Mouse (Mus musculus): Measurements from ENCODE around the gene Armc2. TPM values are rescaled to one million over a fixed set of nuclear protein-coding genes. Genes with fewer than 3 reads are reported as not detected.

Gene Armc2
- polyA plus RNA-seq, 1 experiment from 2014 or later = 0.82 TPM

DNA sequence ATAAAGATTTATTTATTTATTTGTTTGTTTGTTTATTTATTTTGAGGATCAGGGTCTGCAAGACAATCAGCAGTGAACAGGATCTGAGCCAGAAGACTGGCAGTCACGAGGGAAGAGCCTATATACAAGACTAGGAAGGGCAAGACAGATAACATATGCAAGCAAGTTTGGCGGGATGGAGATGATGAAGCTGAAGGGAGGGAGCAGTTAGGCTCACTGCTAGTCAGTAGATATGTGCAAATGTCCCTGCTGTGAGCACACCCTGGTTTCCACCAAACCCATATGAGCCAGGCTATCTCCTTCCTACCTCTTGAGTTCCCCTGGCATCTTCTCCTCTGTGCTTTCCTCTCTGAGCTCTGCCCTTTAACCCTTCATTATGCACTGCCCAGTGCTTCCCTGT is 146.7 kb downstream of the Armc2 start:
- Histone ChIP-seq H3K27ac (ENCODE audit: low read depth, low read length) (no peak overlapping the region), H3K36me3 (ENCODE audit: control insufficient read depth, insufficient read depth, low read length) (no peaks in the 10 kb centered on the region), H3K9me3 (replicated peaks; ENCODE audit: control insufficient read depth, low read length) (no peaks in the 10 kb centered on the region), H3K4me3 (ENCODE audit: low read depth, low read length) (no peak overlapping the region), H3K4me2 (no peak overlapping the region), H3K4me1 (ENCODE audit: control insufficient read depth, insufficient read depth, low read length) (peaks cover 4% of the 10 kb centered on the region), H3K9ac (ENCODE audit: low read depth, low read length) (no peak overlapping the region), H3K27me3 (ENCODE audit: control insufficient read depth, insufficient read depth, low read length) (no peaks in the 10 kb centered on the region)
- no peak for ATAC-seq (replicated peaks; ENCODE audit: insufficient number of reproducible peaks, low FRiP score, low TSS enrichment)
- WGBS (ENCODE audit: insufficient replicate concordance) = 44% methylated on average over 2 of the region's 2 CpGs

DNA sequence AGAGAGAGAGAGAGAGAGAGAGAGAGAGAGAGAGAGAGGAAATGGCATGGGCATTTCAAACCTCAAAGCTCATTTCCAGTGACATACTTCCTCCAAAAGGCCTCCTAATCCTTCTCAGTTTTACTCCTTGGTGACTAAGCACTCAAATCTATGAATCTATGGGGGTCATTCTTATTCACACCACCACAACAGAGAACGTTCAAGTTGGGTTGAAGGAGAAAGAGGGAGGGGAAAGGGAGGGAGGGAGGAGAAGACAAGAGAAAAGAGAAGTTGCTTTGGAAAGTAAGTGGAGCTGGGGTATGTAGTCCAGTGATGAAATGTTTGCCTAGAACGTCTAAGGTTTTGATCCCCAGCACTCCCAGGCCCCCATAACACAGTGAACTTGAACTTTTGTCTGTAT is 148.1 kb downstream of the Armc2 start:
- Histone ChIP-seq H3K9me3 (replicated peaks; ENCODE audit: control insufficient read depth, low read length) (no peaks in the 10 kb centered on the region), H3K27me3 (ENCODE audit: control insufficient read depth, insufficient read depth, low read length) (no peaks in the 10 kb centered on the region), H3K4me2 (no peak overlapping the region), H3K9ac (ENCODE audit: low read depth, low read length) (no peak overlapping the region), H3K36me3 (ENCODE audit: control insufficient read depth, insufficient read depth, low read length) (no peaks in the 10 kb centered on the region), H3K27ac (ENCODE audit: low read depth, low read length) (no peak overlapping the region), H3K4me3 (ENCODE audit: low read depth, low read length) (no peak overlapping the region), H3K4me1 (ENCODE audit: control insufficient read depth, insufficient read depth, low read length) (peaks cover 11% of the 10 kb centered on the region)
- WGBS (ENCODE audit: insufficient replicate concordance) = 54% methylated on average over 2 of the region's 2 CpGs
- no peak for ATAC-seq (replicated peaks; ENCODE audit: insufficient number of reproducible peaks, low FRiP score, low TSS enrichment)

DNA sequence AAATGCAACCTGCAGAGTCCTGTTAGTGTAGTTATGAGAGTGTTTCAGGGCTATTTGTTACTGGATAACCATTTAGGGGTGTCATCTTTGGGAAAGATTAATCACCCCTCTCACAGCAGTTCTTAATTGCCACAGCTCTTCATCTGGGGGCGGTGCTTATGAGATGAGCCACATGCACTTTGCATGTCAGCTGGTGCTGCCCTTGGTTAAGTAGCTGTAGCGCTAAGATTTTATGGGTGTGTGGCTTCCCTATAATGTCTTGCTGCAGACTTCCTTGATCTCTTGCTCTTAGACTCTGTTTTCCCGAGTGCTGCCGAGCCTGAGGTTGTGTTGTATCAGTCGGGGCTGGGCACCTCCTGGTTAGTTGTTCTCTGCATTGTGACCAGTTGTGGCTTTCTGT is 150.3 kb downstream of the Armc2 start:
- ATAC-seq (replicated peaks; ENCODE audit: insufficient number of reproducible peaks, low FRiP score, low TSS enrichment) = no peak
- Histone ChIP-seq H3K4me3 (ENCODE audit: low read depth, low read length) (no peak overlapping the region), H3K9ac (ENCODE audit: low read depth, low read length) (no peak overlapping the region), H3K4me2 (no peak overlapping the region), H3K4me1 (ENCODE audit: control insufficient read depth, insufficient read depth, low read length) (peaks cover 11% of the 10 kb centered on the region), H3K27me3 (ENCODE audit: control insufficient read depth, insufficient read depth, low read length) (no peaks in the 10 kb centered on the region), H3K36me3 (ENCODE audit: control insufficient read depth, insufficient read depth, low read length) (no peaks in the 10 kb centered on the region), H3K27ac (ENCODE audit: low read depth, low read length) (no peak overlapping the region), H3K9me3 (replicated peaks; ENCODE audit: control insufficient read depth, low read length) (no peaks in the 10 kb centered on the region)
- WGBS (ENCODE audit: insufficient replicate concordance) = 84% methylated on average over 5 of the region's 5 CpGs

DNA sequence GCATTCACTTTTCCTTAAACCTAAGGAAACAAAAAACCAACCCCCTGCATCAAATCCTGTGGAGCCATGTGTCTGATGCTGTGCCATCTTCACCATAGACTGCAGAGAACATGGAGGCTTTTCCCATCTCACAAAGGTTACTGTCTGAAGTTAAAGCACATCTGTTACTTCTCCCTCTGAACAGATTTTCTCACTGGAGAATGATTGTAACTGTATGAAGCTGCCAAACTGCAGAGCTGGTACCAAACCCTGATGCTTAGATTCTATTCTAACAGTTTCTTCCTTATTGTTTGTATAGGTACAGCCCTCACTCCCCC is 151.4 kb downstream of the Armc2 start:
- no peak for ATAC-seq (replicated peaks; ENCODE audit: insufficient number of reproducible peaks, low FRiP score, low TSS enrichment)
- Histone ChIP-seq H3K27ac (ENCODE audit: low read depth, low read length) (peak overlapping the region; percentile 18), H3K9ac (ENCODE audit: low read depth, low read length) (no peak overlapping the region), H3K4me3 (ENCODE audit: low read depth, low read length) (no peak overlapping the region), H3K4me2 (no peak overlapping the region), H3K4me1 (ENCODE audit: control insufficient read depth, insufficient read depth, low read length) (peaks cover 11% of the 10 kb centered on the region), H3K9me3 (replicated peaks; ENCODE audit: control insufficient read depth, low read length) (no peaks in the 10 kb centered on the region), H3K36me3 (ENCODE audit: control insufficient read depth, insufficient read depth, low read length) (no peaks in the 10 kb centered on the region), H3K27me3 (ENCODE audit: control insufficient read depth, insufficient read depth, low read length) (no peaks in the 10 kb centered on the region)

DNA sequence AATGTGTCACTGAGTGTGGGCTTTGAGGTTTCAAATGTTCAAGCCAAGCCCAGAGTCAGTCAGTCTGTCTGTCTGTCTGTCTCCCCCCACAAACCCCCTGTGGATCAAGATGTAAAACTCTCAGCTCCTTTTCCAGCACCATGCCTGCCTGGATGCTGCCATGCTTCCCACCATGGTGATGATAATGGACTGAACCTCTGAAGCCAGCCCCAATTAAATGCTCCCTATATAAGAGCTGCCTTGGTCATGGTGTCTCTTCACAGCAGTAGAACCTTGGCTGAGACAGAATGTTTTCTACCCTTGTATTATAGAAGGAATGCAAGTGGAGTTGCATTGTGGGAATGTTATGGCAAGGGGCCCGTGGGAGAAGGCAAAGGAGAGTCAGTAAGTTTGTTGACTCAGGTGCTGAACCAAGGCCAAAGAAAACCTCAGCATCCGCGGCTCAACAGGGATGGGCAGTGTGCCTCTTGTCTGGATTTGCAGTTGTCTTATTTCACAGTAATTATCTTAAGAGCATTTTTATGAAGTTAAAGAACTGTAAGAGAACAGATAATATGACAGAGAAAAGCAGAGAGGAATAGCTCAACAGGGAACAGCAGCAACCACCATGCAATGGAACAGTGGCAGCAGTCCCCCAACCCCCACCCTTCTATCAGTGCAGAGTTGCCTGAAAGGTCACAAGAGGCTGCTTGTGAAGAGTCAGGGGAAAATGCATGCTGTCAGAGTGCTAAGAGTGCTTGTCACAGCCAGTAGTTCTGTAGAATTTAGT is 152.0 kb downstream of the Armc2 start:
- Histone ChIP-seq H3K36me3 (ENCODE audit: control insufficient read depth, insufficient read depth, low read length) (no peaks in the 10 kb centered on the region), H3K9me3 (replicated peaks; ENCODE audit: control insufficient read depth, low read length) (no peaks in the 10 kb centered on the region), H3K4me3 (ENCODE audit: low read depth, low read length) (no peak overlapping the region), H3K9ac (ENCODE audit: low read depth, low read length) (no peak overlapping the region), H3K27ac (ENCODE audit: low read depth, low read length) (peak overlapping the region; percentile 42), H3K27me3 (ENCODE audit: control insufficient read depth, insufficient read depth, low read length) (no peaks in the 10 kb centered on the region), H3K4me1 (ENCODE audit: control insufficient read depth, insufficient read depth, low read length) (peaks cover 11% of the 10 kb centered on the region), H3K4me2 (no peak overlapping the region)
- WGBS (ENCODE audit: insufficient replicate concordance) = 51% methylated on average over 3 of the region's 3 CpGs
- 0 out of 2 replicates have a peak, but pooled peaks have one; percentile 42 for ATAC-seq (replicated peaks; ENCODE audit: insufficient number of reproducible peaks, low FRiP score, low TSS enrichment)

Other genes with a start within 250 kb of the Armc2 start
- gene Cep57l1, start 208.6 kb downstream of the Armc2 start, polyA plus RNA-seq (2014; fragmentation: Nextera tagmentation; extraction: Ambion mirVana) = 19.4 and 22.8 TPM in 2 replicates
- 23.1 and 26.3 TPM in 2 replicates for gene Sesn1, start 208.5 kb downstream of the Armc2 start, polyA plus RNA-seq (2014; fragmentation: Nextera tagmentation; extraction: Ambion mirVana)

Data from heart, embryonic 11.5 days (tissue).